Mouse (Mus musculus): ENCODE data around the gene Pfkp.

Pfkp gene

GRCm38 (mm10) chr13:6601676-6602075 lies 46.9 kb downstream of the Pfkp start:
- no peak for DNase-seq

- no peak for DNase-seq
These were observed 48.0 kb downstream of the Pfkp start for GRCm38 (mm10) chr13:6600626-6601025.

GRCm38 (mm10) chr13:6597801-6598200 lies 50.8 kb downstream of the Pfkp start:
- no peak for DNase-seq

GRCm38 (mm10) chr13:6595403-6595802 lies 53.2 kb downstream of the Pfkp start:
- no peak for DNase-seq

GRCm38 (mm10) chr13:6590846-6591245 lies 57.7 kb downstream of the Pfkp start:
- DNase-seq: no peak

- DNase-seq: peak in 1 of 2 experiments; percentile 15
These were observed 62.6 kb downstream of the Pfkp start for GRCm38 (mm10) chr13:6586009-6586408.

- DNase-seq: peak in 1 of 2 experiments; percentile 9
These were observed 65.0 kb downstream of the Pfkp start for GRCm38 (mm10) chr13:6583499-6584125.

- no peak for DNase-seq
These were observed 72.6 kb downstream of the Pfkp start for GRCm38 (mm10) chr13:6575920-6576509.

GRCm38 (mm10) chr13:6565571-6565970 lies 83.0 kb downstream of the Pfkp start:
- no peak for DNase-seq

GRCm38 (mm10) chr13:6562409-6562808 lies 86.2 kb downstream of the Pfkp start:
- no peak for DNase-seq

- DNase-seq: no peak
These were observed 90.8 kb downstream of the Pfkp start for GRCm38 (mm10) chr13:6557771-6558170.

GRCm38 (mm10) chr13:6555656-6556055 lies 92.9 kb downstream of the Pfkp start:
- DNase-seq: no peak

- no peak for DNase-seq
These were observed 94.9 kb downstream of the Pfkp start for GRCm38 (mm10) chr13:6553708-6554107.

- DNase-seq: no peak
These were observed 113.2 kb downstream of the Pfkp start for GRCm38 (mm10) chr13:6535287-6535932.

- DNase-seq: peak; percentile 41
These were observed 115.9 kb downstream of the Pfkp start for GRCm38 (mm10) chr13:6532683-6533082.

Measured in kidney, postnatal 4 days (tissue).